Mouse (Mus musculus): Measurements from ENCODE around the gene Tnfaip1.

- TF ChIP-seq GATA1 (IDR thresholded peaks at IDR 0.05; ENCODE audit: borderline replicate concordance, low read length) (no peak), FLI1 (IDR thresholded peaks at IDR 0.05; ENCODE audit: low read length) (no peak)
These were observed 34.6 kb downstream of the Tnfaip1 start for GRCm38 (mm10) chr11:78501529-78501928.
